Mouse (Mus musculus) stomach, embryonic 14.5 days (tissue): ENCODE results near the gene Krtcap2. TPM values are rescaled to one million over a fixed set of nuclear protein-coding genes. Genes with fewer than 3 reads are reported as not detected.

Experiments used
- ATAC-seq: fragments of 200-750 bp; cut with Nextera tagmentation; 2 replicates; pipeline ENCODE4 v1.8.0; 2017; ENCODE audit warnings: low read depth, moderate TSS enrichment; ENCODE audit not compliant: insufficient number of reproducible peaks, insufficient read depth, low FRiP score
- H3K27ac ChIP-seq: fragments of 300-500 bp; sonication (generic); 2 replicates; pipeline ENCODE4 v1.5.1; 2014; ENCODE audit warnings: mild to moderate bottlenecking, low read length, moderate library complexity, mixed read lengths
- H3K27me3 ChIP-seq: fragments of 300-500 bp; sonication (generic); 2 replicates; pipeline ENCODE4 v1.6.1; 2014; ENCODE audit warnings: low read length, control low read depth, mixed read lengths; ENCODE audit not compliant: control insufficient read depth, insufficient read depth
- H3K36me3 ChIP-seq: fragments of 300-500 bp; sonication (generic); 2 replicates; pipeline ENCODE4 v1.6.1; 2014; ENCODE audit warnings: mild to moderate bottlenecking, control low read depth, low read length, moderate library complexity, mixed read lengths; ENCODE audit not compliant: control insufficient read depth, insufficient read depth
- H3K4me1 ChIP-seq: fragments of 300-500 bp; sonication (generic); 2 replicates; pipeline ENCODE4 v1.6.1; 2014; ENCODE audit warnings: low read length, control low read depth, mixed read lengths; ENCODE audit not compliant: control insufficient read depth, insufficient read depth
- H3K4me2 ChIP-seq: fragments of 300-500 bp; sonication (generic); replicated peaks from 2 replicates; pipeline ENCODE4 v1.6.1; 2014; ENCODE audit warnings: low read depth, low read length, control low read depth
- H3K4me3 ChIP-seq: fragments of 300-500 bp; sonication (generic); 2 replicates; pipeline ENCODE4 v1.5.1; 2014; ENCODE audit warnings: low read depth, low read length, control low read depth
- H3K9ac ChIP-seq: fragments of 300-500 bp; sonication (generic); replicated peaks from 2 replicates; pipeline ENCODE4 v1.6.1; 2014; ENCODE audit warnings: low read depth, mild to moderate bottlenecking, control low read depth, low read length, moderate library complexity, mixed read lengths
- H3K9me3 ChIP-seq: fragments of 300-500 bp; sonication (generic); 2 replicates; pipeline ENCODE4 v1.6.1; 2016; ENCODE audit warnings: low read depth, low read length, control low read depth; ENCODE audit not compliant: control insufficient read depth
- WGBS: fragments of 180-500 bp; shearing (Covaris S2); extraction: QIAGEN DNeasy Blood & Tissue Kit; methylation state at CpG from one replicate; pipeline ENCODE4 v1.1.7; 2014; 5-methylcytosine and 5-hydroxymethylcytosine counted together
- polyA plus RNA-seq: library from polyadenylated mRNA; unstranded; fragments of >200 nt; fragmentation: Nextera tagmentation; extraction: Ambion mirVana; gene quantifications from 2 replicates; pipeline ENCODE4 v1.2.1, GENCODE M21; 2014

Krtcap2 gene
- polyA plus RNA-seq, 1 experiment from 2014 or later = 314 TPM

DNA sequence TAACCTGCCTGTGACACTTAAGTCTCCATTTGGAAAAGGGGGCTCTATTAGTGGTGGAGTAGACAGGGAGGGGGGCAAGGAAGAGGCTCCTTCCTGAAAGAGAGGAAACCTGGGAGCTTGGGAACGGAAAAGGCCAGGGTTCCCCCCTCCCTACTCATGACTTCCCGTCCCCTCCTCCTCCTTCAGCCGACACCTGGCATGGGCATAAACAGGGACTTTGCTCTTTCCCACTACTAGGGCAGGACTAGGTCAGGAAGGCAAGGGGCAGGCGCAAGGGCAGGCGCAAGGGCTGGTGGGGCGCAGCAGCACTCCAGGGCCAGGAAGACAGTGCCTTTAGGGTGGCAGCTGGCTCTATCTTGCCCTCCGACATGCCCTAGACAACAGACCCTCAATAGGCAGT, 32.3 kb downstream of the Krtcap2 start:
- Histone ChIP-seq H3K27me3 (no peaks in the 10 kb centered on the region), H3K27ac (peak overlapping the region; percentile 87), H3K4me2 (peak overlapping the region; percentile 96), H3K9me3 (no peaks in the 10 kb centered on the region), H3K36me3 (peaks cover 7% of the 10 kb centered on the region; the same call in 1 of the 2 replicates), H3K9ac (peak overlapping the region; percentile 57; the same call in 1 of the 2 replicates), H3K4me1 (peaks cover 29% of the 10 kb centered on the region), H3K4me3 (peak overlapping the region; percentile 64)
- WGBS = 38% methylated on average over 7 of the region's 7 CpGs
- ATAC-seq = no peak

DNA sequence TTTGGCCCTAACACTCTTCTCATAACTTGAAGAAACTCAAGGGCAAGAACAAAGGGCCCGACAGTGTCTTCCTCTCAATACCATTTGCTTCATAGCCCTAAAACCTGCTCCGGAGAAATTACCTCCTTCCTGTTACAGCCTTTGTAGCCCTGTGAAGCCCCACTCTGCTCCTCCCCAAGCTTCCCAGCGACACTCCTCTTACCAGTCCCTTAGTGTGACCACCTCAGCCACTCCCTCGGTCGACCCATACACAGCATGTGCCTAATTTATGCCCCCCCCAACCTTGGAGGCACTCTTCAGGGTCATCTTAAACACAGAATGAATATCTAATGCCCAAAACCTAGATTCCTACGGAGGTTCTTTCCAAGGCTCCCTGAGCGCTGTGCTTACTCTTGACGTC, 32.9 kb downstream of the Krtcap2 start:
- Histone ChIP-seq H3K4me2 (peak overlapping the region; percentile 96), H3K36me3 (peaks cover 7% of the 10 kb centered on the region; the same call in 1 of the 2 replicates), H3K4me1 (peaks cover 29% of the 10 kb centered on the region), H3K27me3 (no peaks in the 10 kb centered on the region), H3K4me3 (peak overlapping the region; percentile 64), H3K9me3 (no peaks in the 10 kb centered on the region), H3K27ac (peak overlapping the region; percentile 87), H3K9ac (peak overlapping the region; percentile 57; the same call in 1 of the 2 replicates)
- WGBS = 14% methylated on average over 8 of the region's 8 CpGs
- ATAC-seq = no peak

DNA sequence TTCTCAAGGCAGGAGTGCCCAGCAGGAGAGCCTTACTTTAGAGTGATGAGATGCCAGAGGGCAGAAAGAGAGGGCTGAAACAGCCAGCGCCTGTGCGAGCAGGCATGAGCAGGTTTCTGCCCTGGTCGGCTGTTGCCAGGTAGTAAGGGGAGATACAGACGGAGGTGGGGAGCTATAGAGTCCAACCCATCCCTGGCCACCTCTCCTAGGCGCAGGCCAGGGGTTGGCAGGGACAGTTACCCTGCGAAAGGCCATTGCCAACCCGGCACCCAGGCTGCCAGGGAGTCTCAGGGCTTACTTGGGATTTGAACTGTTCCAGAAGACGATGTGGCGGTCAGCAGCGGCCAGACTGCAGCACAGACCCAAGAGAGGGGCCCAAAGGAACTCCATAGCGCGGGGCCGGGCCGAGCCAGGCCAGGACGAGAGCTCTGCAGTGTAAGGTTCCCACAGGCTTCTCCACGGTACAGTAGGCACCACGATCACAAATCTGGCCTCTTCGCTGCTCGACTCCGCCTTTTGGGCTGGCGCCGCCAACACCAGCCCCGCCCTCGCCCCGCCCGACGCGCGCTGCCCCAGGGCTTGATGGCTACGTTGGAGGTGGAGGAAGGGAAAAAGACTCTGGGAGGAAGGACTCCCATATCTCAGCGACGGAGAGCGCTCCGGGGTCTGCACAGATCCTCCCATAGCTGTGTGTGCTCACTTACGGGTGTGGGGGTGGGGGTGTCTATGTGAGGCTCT, 33.6 kb downstream of the Krtcap2 start:
- Histone ChIP-seq H3K4me3 (peak overlapping the region; percentile 64), H3K27me3 (no peaks in the 10 kb centered on the region), H3K4me2 (peak overlapping the region; percentile 96), H3K9me3 (no peaks in the 10 kb centered on the region), H3K4me1 (peaks cover 29% of the 10 kb centered on the region), H3K27ac (peak overlapping the region; percentile 87), H3K36me3 (peaks cover 7% of the 10 kb centered on the region; the same call in 1 of the 2 replicates), H3K9ac (peak overlapping the region; percentile 57)
- peak; percentile 70 for ATAC-seq
- WGBS = under 1% methylated on average over 35 of the region's 35 CpGs

DNA sequence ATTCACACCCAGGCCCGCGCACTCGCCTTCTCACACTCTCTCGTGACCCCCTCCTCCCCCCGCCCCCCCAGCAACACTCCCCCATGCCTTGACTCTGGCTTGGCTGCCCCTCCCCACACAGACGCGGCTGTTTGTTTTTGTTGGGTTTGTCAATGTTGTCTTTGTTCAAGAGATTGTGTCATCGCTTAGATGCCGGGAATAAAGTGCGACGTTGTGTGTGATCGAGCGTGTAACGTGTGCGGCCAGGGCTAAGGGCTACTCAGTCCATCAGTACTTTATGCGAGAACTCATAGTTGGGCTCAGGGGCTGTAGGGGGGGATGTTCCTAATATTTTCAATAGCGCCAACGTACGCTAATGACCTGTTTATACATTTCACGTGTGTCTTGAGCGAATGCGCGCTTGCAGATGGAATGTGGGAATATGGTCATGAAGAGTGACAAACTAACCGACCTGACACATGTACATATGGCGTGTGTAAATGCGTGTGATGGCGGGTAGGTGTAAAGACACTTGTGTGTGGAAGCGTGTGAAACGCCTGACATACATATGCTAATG, 34.4 kb downstream of the Krtcap2 start:
- peak overlapping the region; percentile 2; the same call in 1 of the 2 replicates for H3K9ac ChIP-seq
- peak overlapping the region; percentile 96 for H3K4me2 ChIP-seq
- whole genome bisulfite sequencing = under 1% methylated on average over 29 of the region's 29 CpGs
- H3K4me3 ChIP-seq = peak overlapping the region; percentile 64
- no peaks in the 10 kb centered on the region for H3K9me3 ChIP-seq
- H3K27ac ChIP-seq = peak overlapping the region; percentile 78; the same call in 1 of the 2 replicates
- peaks cover 29% of the 10 kb centered on the region for H3K4me1 ChIP-seq
- peaks cover 7% of the 10 kb centered on the region; the same call in 1 of the 2 replicates for H3K36me3 ChIP-seq
- no peak for ATAC-seq
- H3K27me3 ChIP-seq = no peaks in the 10 kb centered on the region

DNA sequence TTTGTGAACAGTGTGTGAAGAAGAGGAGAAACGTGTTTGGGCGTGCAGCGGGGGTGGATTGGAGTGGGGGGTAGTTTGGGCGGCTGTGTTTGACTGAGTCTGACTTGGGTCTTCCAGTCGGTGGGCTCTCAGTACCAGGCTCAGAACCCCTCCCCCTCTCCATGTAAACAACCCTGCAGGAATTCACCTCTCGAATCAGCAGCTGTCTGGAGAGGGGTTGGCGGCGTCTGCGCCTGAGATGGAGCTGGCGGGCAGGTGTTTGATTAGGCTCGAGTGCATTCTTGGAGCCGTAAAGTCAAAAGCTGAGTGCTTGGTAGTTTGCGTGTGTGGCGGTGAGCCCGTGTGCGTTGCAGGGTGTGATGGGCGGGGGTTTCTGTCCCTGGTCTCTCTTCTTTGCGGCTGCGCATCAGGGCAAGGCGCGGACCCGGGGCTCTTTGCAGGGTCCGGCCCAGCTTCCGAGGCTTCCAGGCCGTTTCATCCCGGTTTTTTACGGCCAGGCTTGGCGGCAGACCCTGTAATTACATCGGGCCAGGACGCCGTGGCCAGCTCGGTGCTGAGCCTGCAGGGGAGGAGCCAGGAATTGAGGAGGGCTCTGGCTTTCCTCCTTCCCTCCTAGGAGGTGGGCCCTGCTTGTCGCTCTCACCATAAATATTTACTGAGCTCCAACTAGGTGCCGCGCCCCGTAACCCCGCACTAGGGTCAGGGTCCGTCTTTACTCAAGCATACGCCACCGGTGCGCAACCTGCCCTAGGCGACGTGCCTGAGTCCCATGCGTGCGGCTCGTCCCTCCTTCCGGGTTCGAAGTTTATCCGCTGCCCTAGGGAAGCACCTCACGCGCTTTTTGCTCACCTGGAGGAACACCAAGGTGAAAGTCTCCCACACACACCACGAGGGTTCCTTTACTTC, 35.1 kb downstream of the Krtcap2 start, which contains the start of gene Efna1:
Gene Efna1, minus strand, starts transcription at position 537 of the 906 bp plus-strand sequence.
- Histone ChIP-seq H3K4me3 (peak within 1 kb of the TSS; percentile 64), H3K4me2 (peak within 1 kb of the TSS; percentile 96), H3K36me3 (peaks cover 5% of the 10 kb centered on the region; the same call in 1 of the 2 replicates), H3K9me3 (no peaks in the 10 kb centered on the region), H3K9ac (peak within 1 kb of the TSS; percentile 2; the same call in 1 of the 2 replicates), H3K27me3 (no peaks in the 10 kb centered on the region), H3K27ac (peak within 1 kb of the TSS; percentile 78), H3K4me1 (peaks cover 29% of the 10 kb centered on the region)
- 1% methylated on average over 52 of the region's 52 CpGs for WGBS
- ATAC-seq = peak; percentile 73

DNA sequence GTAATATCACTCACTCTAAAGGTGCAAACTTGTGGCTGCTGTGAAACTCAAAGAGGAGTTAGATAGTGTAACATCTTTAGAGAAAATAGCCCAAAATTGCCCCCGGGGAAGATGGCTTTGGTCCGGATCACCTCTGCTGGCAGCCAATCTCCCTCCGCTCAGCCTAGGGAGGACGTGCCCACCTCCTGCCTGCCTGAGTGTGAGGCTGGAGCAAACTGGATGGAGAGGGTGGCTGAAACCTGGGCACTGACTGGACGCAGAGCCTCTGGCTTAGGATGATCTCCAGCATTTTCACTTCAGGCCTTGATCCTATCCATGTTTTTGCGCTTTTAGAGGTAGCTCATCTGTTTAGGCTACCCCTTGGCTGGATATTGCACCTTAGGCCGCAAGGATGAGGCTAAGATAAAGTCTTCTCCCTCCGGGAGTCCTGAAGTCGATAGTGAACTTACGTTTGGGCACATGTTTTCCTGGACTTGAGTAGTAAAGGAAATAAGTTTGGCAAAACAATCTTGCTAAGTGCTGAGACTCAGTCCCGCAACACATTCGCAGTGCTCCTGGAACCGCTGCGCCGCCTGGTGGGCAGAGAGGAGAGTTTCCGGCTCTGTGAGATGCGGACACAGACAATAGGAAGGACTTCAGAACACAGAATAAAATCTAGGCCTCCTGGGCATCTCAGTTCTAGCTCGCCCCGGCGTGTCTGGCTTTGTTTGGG, 36.0 kb downstream of the Krtcap2 start:
- H3K4me2 ChIP-seq = peak overlapping the region; percentile 96
- no peak for ATAC-seq
- H3K27me3 ChIP-seq = no peaks in the 10 kb centered on the region
- WGBS = 11% methylated on average over 20 of the region's 20 CpGs
- H3K36me3 ChIP-seq = no peaks in the 10 kb centered on the region
- H3K9me3 ChIP-seq = no peaks in the 10 kb centered on the region
- H3K9ac ChIP-seq = no peak overlapping the region
- H3K4me3 ChIP-seq = peak overlapping the region; percentile 64; the same call in 1 of the 2 replicates
- peaks cover 29% of the 10 kb centered on the region for H3K4me1 ChIP-seq
- peak overlapping the region; percentile 29 for H3K27ac ChIP-seq

DNA sequence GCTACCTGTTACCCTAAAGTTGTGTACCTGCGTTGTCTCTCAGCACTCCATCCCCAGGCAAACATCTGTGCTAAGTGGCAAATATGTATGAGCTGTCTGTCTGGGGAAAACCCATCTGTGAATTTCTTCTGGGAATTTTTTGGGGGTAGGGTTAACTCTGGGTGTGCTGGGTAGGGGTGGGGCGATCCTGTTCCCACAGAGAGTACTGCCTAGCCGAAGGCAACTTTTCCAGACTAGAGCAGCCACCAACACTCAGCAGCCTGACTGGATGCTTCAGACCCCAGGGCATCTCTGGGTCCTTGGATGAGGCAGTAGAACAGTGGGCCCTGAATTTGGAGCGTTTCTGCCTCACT, 36.5 kb downstream of the Krtcap2 start:
- Histone ChIP-seq H3K36me3 (no peaks in the 10 kb centered on the region), H3K27ac (no peak overlapping the region), H3K4me2 (no peak overlapping the region), H3K9me3 (no peaks in the 10 kb centered on the region), H3K27me3 (no peaks in the 10 kb centered on the region), H3K9ac (no peak overlapping the region), H3K4me3 (no peak overlapping the region), H3K4me1 (peaks cover 24% of the 10 kb centered on the region)
- no peak for ATAC-seq
- 20% methylated on average over 4 of the region's 4 CpGs for WGBS
